Mouse (Mus musculus): ENCODE results near the gene Atad3a. TPM values are rescaled to one million over a fixed set of nuclear protein-coding genes. Genes with fewer than 3 reads are reported as not detected.
"Not testable (repeated sequence)": the region's sequence is repeated elsewhere in the genome, so short reads cannot be mapped to it uniquely, and the experiment has no call there.

Atad3a gene
- polyA plus RNA-seq (2016; fragmentation: Nextera tagmentation; extraction: Ambion mirVana): 133 and 147 TPM in 2 replicates

DNA sequence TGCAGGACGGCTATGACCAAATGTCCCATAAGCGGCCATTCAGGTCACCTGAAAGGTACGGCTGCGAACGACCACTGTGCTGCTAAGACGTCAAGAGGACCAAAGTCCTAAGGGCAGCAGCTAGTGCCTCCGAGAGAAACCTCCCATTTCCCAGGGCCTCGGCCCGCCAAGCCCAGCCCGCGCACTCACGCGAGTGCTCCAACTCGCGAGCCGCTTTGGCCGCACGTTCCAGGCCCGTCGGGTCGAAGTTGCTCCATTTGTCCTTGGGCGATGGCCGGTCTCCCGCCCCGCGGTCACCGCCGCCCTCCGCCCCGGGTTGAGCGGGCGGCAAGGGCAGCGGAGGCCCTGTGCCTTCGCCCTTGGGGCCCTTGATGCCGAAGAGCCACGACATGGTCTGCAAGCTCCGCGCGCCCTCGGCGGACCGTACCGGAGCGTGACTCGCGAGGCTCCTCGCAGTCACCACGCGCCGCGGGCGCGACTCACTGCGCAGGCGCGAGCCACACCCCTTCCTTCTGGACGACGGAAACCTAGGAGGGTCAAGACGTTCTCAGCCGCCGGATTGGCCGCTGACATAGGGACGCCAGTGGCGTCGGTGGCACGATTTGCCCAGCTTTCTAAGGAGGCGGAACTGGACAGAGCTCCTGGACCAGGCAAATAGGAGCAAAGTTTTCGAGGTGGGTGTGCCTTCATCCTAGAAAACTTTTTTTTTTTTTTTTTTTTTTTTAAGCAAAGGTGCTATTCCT is at the start of gene Atad3a:
Atad3a (minus strand) TSS at position 481 of the 743 bp plus-strand sequence.
- Histone ChIP-seq H3K27me3 (ENCODE audit: insufficient read depth, poor library complexity, severe bottlenecking) (no peaks in the 10 kb centered on the region), H3K9me3 (no peaks in the 10 kb centered on the region), H3K4me3 (peak within 1 kb of the TSS; percentile 77), H3K4me1 (peaks cover 29% of the 10 kb centered on the region), H3K27ac (peak within 1 kb of the TSS; percentile 87), H3K36me3 (peaks cover 26% of the 10 kb centered on the region)
- peak; percentile 98 for DNase-seq (ENCODE audit: low spot score)
- WGBS: under 1% methylated on average over 68 of the region's 68 CpGs

GRCm38 (mm10) chr4:155807841-155808240 is 46.9 kb upstream of the Atad3a start:
- Histone ChIP-seq H3K27ac (no peak overlapping the region), H3K27me3 (ENCODE audit: insufficient read depth, poor library complexity, severe bottlenecking) (no peaks in the 10 kb centered on the region), H3K4me3 (no peak overlapping the region), H3K36me3 (peaks cover 59% of the 10 kb centered on the region), H3K9me3 (no peaks in the 10 kb centered on the region), H3K4me1 (peaks cover 21% of the 10 kb centered on the region)
- WGBS: 89% methylated on average over 3 of the region's 3 CpGs
- DNase-seq (ENCODE audit: low spot score): no peak

DNA sequence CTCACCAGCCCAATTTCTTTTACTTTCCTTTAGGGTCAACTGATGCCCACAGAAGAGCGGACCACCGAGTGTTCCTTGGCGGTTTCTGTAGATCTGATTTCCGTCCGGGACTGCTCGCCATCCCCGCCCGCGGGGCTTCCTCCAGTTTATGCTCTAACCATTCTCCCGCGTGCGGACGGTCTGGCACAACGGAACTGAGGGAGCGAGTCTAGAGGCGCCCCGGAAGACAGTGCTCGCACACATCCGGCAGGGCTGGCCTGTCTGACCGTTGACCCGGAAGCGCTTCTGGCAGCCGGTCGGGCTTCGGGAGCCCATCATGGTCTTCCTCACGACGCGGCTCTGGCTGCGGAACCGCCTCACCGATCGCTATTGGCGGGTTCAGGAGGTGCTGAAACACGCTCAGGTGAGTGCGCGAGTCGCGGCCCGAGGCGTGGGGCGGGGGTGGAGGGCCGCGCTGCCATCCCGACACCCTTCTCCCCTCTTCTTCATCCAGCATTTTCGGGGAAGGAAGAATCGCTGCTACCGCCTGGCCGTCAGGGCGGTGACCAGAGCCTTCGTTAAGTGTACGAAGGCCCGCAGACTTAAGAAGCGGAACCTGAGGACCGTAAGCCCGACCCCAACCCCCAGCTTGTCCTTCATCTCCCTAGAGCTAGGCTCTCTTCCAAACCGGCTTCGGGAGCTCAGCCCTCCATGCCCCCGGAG is 42.6 kb upstream of the Atad3a start:
- peak; percentile 98 for DNase-seq (ENCODE audit: low spot score)
- Histone ChIP-seq H3K27me3 (ENCODE audit: insufficient read depth, poor library complexity, severe bottlenecking) (no peaks in the 10 kb centered on the region), H3K4me3 (peak overlapping the region; percentile 90), H3K27ac (peak overlapping the region; percentile 89), H3K36me3 (peaks cover 34% of the 10 kb centered on the region), H3K4me1 (peaks cover 17% of the 10 kb centered on the region), H3K9me3 (no peaks in the 10 kb centered on the region)
- WGBS: under 1% methylated on average over 58 of the region's 58 CpGs

DNA sequence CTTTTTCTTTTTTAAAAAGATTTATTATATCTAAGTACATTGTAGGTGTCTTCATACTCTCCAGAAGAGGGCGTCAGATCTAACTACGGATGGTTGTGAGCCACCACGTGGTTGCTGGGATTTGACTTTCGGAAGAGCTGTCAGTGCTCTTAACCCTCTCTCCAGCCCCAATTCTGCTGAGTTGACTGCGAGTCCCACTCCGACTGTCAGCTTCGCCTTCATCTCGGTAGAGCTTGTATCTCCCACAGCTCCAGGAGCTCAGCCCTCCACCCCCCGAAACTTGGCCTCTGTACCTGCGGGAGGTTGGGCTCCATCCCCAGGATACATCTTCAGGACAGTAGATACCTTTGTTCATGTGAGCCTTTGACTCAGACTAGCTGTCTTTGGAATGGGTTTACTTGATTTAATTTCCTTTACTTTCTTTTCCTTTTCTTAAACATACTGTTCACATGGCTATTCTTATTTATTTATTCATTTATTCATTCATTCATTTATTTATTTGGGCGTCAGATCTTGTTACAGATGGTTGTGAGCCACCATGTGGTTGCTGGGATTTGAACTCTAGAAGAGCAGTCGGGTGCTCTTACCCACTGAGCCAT is 41.9 kb upstream of the Atad3a start, which contains the start of gene Mrpl20:
Mrpl20 (plus strand) TSS at position 138 of the 599 bp plus-strand sequence.
- H3K4me1 ChIP-seq: peaks cover 17% of the 10 kb centered on the region
- WGBS: 6% methylated on average over 12 of the region's 12 CpGs
- peak within 1 kb of the TSS; percentile 89 for H3K27ac ChIP-seq
- peaks cover 27% of the 10 kb centered on the region for H3K36me3 ChIP-seq
- H3K9me3 ChIP-seq: no peaks in the 10 kb centered on the region
- no peaks in the 10 kb centered on the region for H3K27me3 ChIP-seq (ENCODE audit: insufficient read depth, poor library complexity, severe bottlenecking)
- H3K4me3 ChIP-seq: peak within 1 kb of the TSS; percentile 90
- no peak for DNase-seq (ENCODE audit: low spot score)

DNA sequence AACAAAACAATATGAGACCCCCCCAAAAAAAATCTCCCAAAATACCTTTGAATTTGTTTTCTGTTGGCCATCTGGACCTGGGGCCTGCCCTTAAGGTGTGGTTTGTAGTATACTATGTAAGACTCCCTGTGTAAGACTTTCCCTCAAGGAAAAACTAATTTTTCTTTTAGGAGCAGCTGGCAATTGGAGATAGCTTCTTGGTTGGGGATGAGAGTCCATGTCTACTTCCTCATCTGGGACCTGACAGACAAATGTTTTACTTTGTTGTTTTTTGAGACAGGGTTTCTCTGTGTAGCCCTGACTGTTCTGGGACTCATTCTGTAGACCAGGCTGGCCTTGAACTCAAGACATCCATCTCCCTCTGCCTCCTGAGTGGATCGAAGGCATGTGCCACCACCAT is 41.2 kb upstream of the Atad3a start:
- no peaks in the 10 kb centered on the region for H3K27me3 ChIP-seq (ENCODE audit: insufficient read depth, poor library complexity, severe bottlenecking)
- no peak overlapping the region for H3K27ac ChIP-seq
- 80% methylated on average over 1 of the region's 1 CpGs for WGBS
- H3K4me1 ChIP-seq: peaks cover 17% of the 10 kb centered on the region
- H3K36me3 ChIP-seq: peaks cover 20% of the 10 kb centered on the region
- H3K4me3 ChIP-seq: no peak overlapping the region
- no peak for DNase-seq (ENCODE audit: low spot score)
- H3K9me3 ChIP-seq: no peaks in the 10 kb centered on the region

- H3K4me1 ChIP-seq: 0 out of 2 replicates have a peak, but pooled peaks cover 6% of the 10 kb centered on the region
- no peak for DNase-seq (ENCODE audit: low spot score)
- no peak overlapping the region for H3K27ac ChIP-seq
- H3K9me3 ChIP-seq: no peaks in the 10 kb centered on the region
- H3K36me3 ChIP-seq: no peaks in the 10 kb centered on the region
- H3K4me3 ChIP-seq: no peak overlapping the region
- WGBS: 57% methylated on average over 2 of the region's 2 CpGs
- peaks cover 25% of the 10 kb centered on the region for H3K27me3 ChIP-seq (ENCODE audit: insufficient read depth, poor library complexity, severe bottlenecking)
Observed at GRCm38 (mm10) chr4:155793730-155794129, 32.8 kb upstream of the Atad3a start.

GRCm38 (mm10) chr4:155791240-155791933 is 30.5 kb upstream of the Atad3a start:
- Histone ChIP-seq H3K4me1 (0 out of 2 replicates have a peak, but pooled peaks cover 6% of the 10 kb centered on the region), H3K4me3 (no peak overlapping the region), H3K27ac (0 out of 2 replicates have a peak overlapping the region, but pooled peaks have one; percentile 48), H3K27me3 (ENCODE audit: insufficient read depth, poor library complexity, severe bottlenecking) (peaks cover 25% of the 10 kb centered on the region), H3K36me3 (no peaks in the 10 kb centered on the region), H3K9me3 (no peaks in the 10 kb centered on the region)
- DNase-seq (ENCODE audit: low spot score): no peak
- 64% methylated on average over 24 of the region's 24 CpGs for WGBS

DNA sequence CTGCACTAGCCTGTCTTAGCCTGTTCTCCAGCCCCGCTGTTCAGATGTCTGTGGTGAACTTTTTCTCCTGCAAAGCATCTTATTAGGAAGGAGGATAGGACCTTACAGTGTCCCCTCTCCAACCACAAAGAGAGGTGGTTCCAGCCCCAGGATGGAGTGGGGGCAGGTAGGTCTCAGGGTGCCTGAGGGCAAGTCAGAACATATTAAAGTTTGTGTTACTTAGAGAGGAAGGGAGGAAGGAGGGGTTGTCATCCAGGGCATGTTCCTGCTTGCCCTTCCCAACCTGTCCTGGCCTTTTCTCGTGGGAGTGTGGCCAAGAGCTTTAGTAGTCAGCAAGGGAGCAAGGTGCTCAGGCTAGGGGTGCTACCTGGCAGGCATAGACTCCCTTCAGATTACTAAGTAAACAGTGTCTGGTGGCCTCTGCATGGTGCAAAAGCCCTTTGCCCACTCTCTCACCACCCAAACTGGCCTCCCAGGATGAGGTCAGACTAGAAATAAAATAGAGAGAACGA is 29.8 kb upstream of the Atad3a start:
- no peak for DNase-seq (ENCODE audit: low spot score)
- Histone ChIP-seq H3K4me3 (no peak overlapping the region), H3K27ac (peak overlapping the region; percentile 22; the same call in 1 of the 2 replicates), H3K36me3 (no peaks in the 10 kb centered on the region), H3K27me3 (ENCODE audit: insufficient read depth, poor library complexity, severe bottlenecking) (peaks cover 25% of the 10 kb centered on the region), H3K9me3 (no peaks in the 10 kb centered on the region), H3K4me1 (peaks cover 6% of the 10 kb centered on the region; the same call in 1 of the 2 replicates)
- WGBS: 54% methylated on average over 3 of the region's 3 CpGs

DNA sequence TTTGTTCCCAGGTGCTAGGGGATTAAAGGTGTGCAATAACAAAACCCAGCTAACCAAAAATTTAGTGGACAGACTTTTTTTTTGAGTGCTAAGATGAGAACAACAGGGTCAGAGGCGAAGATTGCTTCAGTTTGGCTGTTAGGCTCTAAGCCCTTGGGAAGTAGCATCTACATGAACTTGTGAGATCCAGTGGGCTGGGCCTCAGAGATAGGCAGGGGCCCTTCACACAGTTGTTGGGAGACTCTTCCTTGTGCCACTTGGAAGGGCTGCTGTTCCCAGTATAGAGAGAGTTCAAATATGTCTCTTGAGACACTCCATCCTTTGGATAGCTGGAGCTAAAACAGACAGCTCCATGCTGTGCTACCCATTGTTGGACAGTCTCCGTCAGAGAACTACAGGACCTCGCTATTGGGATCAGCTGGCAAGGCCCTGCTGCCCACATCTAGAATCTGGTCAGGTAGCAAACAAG is 29.2 kb upstream of the Atad3a start, which contains the start of gene Ankrd65:
Ankrd65 (plus strand) TSS at position 419 of the 469 bp plus-strand sequence.
- DNase-seq (ENCODE audit: low spot score): no peak
- Histone ChIP-seq H3K27me3 (ENCODE audit: insufficient read depth, poor library complexity, severe bottlenecking) (peaks cover 25% of the 10 kb centered on the region), H3K4me3 (no peak within 1 kb of the TSS), H3K36me3 (no peaks in the 10 kb centered on the region), H3K27ac (peak within 1 kb of the TSS; percentile 48; the same call in 1 of the 2 replicates), H3K4me1 (peaks cover 11% of the 10 kb centered on the region), H3K9me3 (no peaks in the 10 kb centered on the region)
- WGBS: 87% methylated on average over 3 of the region's 3 CpGs

DNA sequence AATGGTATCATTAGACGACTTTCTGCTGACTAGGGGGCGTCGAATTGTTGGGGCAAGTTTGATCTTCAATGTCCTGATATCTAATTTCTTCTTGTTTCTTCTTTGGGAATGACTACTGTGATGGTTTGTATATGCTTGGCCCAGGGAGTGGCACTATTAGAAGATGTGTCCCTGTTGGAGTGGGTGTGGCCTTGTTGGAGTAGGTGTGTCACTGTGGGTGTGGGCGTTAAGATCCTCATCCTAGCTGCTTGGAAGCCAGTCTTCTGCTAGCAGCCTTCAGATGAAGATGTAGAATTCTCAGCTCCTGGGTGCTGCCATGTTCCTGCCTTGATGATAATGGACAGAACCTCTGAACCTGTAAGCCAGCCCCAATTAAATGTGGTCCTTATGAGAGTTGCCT is 27.9 kb upstream of the Atad3a start:
- not testable (repeated sequence) for DNase-seq (ENCODE audit: low spot score); H3K4me3 ChIP-seq; H3K9me3 ChIP-seq; H3K36me3 ChIP-seq; H3K27ac ChIP-seq
- WGBS: 75% methylated on average over 4 of the region's 4 CpGs
- Histone ChIP-seq H3K4me1 (peaks cover 20% of the 10 kb centered on the region), H3K27me3 (ENCODE audit: insufficient read depth, poor library complexity, severe bottlenecking) (peaks cover 25% of the 10 kb centered on the region)

- peaks cover 25% of the 10 kb centered on the region for H3K27me3 ChIP-seq (ENCODE audit: insufficient read depth, poor library complexity, severe bottlenecking)
- peaks cover 20% of the 10 kb centered on the region for H3K4me1 ChIP-seq
- H3K36me3 ChIP-seq: no peaks in the 10 kb centered on the region
- H3K9me3 ChIP-seq: no peaks in the 10 kb centered on the region
- H3K27ac ChIP-seq: no peak overlapping the region
- no peak overlapping the region for H3K4me3 ChIP-seq
- DNase-seq (ENCODE audit: low spot score): no peak
- 64% methylated on average over 3 of the region's 3 CpGs for WGBS
Observed at GRCm38 (mm10) chr4:155788300-155788699, 27.4 kb upstream of the Atad3a start.

DNA sequence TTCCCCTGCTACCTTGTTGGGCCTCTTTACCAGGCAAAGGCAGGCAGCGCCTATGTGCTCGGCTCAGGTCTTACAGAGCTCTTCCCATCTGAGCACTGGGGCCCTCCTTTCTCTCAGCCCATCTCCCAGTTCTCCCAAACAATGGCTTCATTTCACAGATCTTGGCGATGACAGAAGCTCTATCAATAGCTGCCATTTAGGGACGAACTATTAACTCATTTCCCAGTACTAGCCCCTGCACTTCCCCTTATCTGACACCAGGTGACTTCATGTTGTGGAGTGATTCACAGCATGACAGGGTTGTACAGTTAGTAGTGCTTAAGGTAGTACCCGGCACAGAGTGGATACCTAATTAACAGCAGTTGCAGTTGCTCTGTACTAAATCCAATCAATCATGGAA is 24.9 kb upstream of the Atad3a start, which contains the start of gene Tmem88b:
Tmem88b (minus strand) TSS at position 56 of the 400 bp plus-strand sequence.
- Histone ChIP-seq H3K27ac (peak within 1 kb of the TSS; percentile 93), H3K9me3 (no peaks in the 10 kb centered on the region), H3K4me1 (peaks cover 22% of the 10 kb centered on the region), H3K27me3 (ENCODE audit: insufficient read depth, poor library complexity, severe bottlenecking) (peaks cover 8% of the 10 kb centered on the region; the same call in 1 of the 2 replicates), H3K4me3 (peak within 1 kb of the TSS; percentile 71), H3K36me3 (no peaks in the 10 kb centered on the region)
- no peak for DNase-seq (ENCODE audit: low spot score)
- 32% methylated on average over 5 of the region's 5 CpGs for WGBS
